Mouse (Mus musculus) C2C12 (cell line): ENCODE measurements around the gene 1700011L22Rik.

Source experiments
- CTCF ChIP-seq: IDR thresholded peaks from one replicate; pipeline ENCODE4 v1.5.1; 2011; ENCODE audit not compliant: control insufficient read depth, insufficient read depth, insufficient read length
- MYOD1 ChIP-seq: IDR thresholded peaks from one replicate; pipeline ENCODE4 v1.6.1; 2011; ENCODE audit warnings: low read depth; ENCODE audit not compliant: control insufficient read depth, insufficient read length
- USF1 ChIP-seq: IDR thresholded peaks from one replicate; pipeline ENCODE4 v1.6.1; 2011; ENCODE audit warnings: low read depth, mild to moderate bottlenecking, control low read depth, moderate library complexity

GRCm38 (mm10) chr8:79284626-79285025 is 36.3 kb upstream of the 1700011L22Rik start:
- no peak for TF ChIP-seq MYOD1
- TF ChIP-seq CTCF, result no peak
- no peak for TF ChIP-seq USF1
